Comparison of ENCODE assay signal across 8 mouse cellular contexts in genomic region chr1:192069971-192070591, GRCm38 (mm10). TPM values are rescaled to one million over a fixed set of nuclear protein-coding genes. Genes with fewer than 3 reads are reported as not detected.
DNase-seq lines count a peak whose midpoint lies in the region; TF ChIP-seq lines count a peak whose summit lies in the region.

No protein-coding gene starts in this region.

- DNase-seq in left cerebral cortex, adult 18-20 months (ENCODE audit: low spot score in 2 of 2) = peak; percentile 52 to 71
- DNase-seq in left cerebral cortex, adult 11 months (ENCODE audit: low spot score) = no peak
- DNase-seq in brain, embryonic 14.5 days (ENCODE audit: low read depth) = peak; percentile 32
- peak; percentile 39 for DNase-seq in heart, adult 8-10 months (ENCODE audit: low spot score)
- peak; percentile 75 for DNase-seq in kidney, postnatal 14 days
- DNase-seq in natural killer cell, adult 2 months (ENCODE audit: low spot score in 2 of 2) = peak; percentile 44 to 57
- DNase-seq in layer of hippocampus, adult 9-10 months (ENCODE audit: low spot score) = no peak
- no peak for DNase-seq in ovary, postnatal 10 days (ENCODE audit: low spot score)

- TF ChIP-seq POLR2A in brain, embryonic 14.5 days (IDR thresholded peaks at IDR 0.05; ENCODE audit: borderline replicate concordance, extremely low read depth, insufficient read depth, insufficient read length, poor library complexity, severe bottlenecking) = no peak

- TF ChIP-seq CTCF in brain, embryonic 14.5 days (IDR thresholded peaks at IDR 0.05; ENCODE audit: borderline replicate concordance, extremely low read depth, insufficient read depth, insufficient read length) = no peak

RNA-seq across cellular contexts. Expression of gene Traf5, which starts 22.3 kb away (rescaled TPM):
- total RNA-seq in left cerebral cortex, adult 18-20 months (2021) = 1 to 10 TPM; 4.6 to 7.4 TPM
- polyA plus RNA-seq in brain, embryonic 14.5 days (2012; rRNA removed) = 2.3 and 3.2 TPM in 2 replicates
- 1 to 10 TPM; 3.2 to 4.9 (median 4.3) TPM for total RNA-seq in heart, adult 8-10 months (2022)

Comparison
In these comparisons a context has a peak if more than half of its experiments do, and no peak if none do; other contexts are left out.
1. DNase-seq: peak in left cerebral cortex, adult 18-20 months (2 of 2), brain, embryonic 14.5 days (single experiment), heart, adult 8-10 months (single experiment), kidney, postnatal 14 days (single experiment) and natural killer cell, adult 2 months (2 of 2); none in left cerebral cortex, adult 11 months (single experiment), layer of hippocampus, adult 9-10 months (single experiment) and ovary, postnatal 10 days (single experiment).